Mouse (Mus musculus) heart, adult 2 months (tissue): ENCODE data around the gene Ank3.

ENCODE experiments used
- CTCF ChIP-seq: fragments of 200-600 bp; IDR thresholded peaks from 2 replicates; pipeline ENCODE4 v1.8.1; 2022; ENCODE audit warnings: antibody characterized with exemption, mild to moderate bottlenecking, moderate library complexity
- EP300 ChIP-seq: fragments of 200-500 bp; IDR thresholded peaks from 2 replicates; pipeline ENCODE4 v1.6.1; 2011; ENCODE audit warnings: low read depth, low read length, control low read depth; ENCODE audit not compliant: insufficient read depth
- POLR2A ChIP-seq: fragments of 200-500 bp; IDR thresholded peaks from 2 replicates; pipeline ENCODE4 v1.6.1; 2011; ENCODE audit warnings: mild to moderate bottlenecking, low read depth, low read length, control low read depth; ENCODE audit not compliant: insufficient read depth

- no peak for TF ChIP-seq POLR2A
- no peak for TF ChIP-seq CTCF
- no peak for TF ChIP-seq EP300
These were observed 181.0 kb downstream of the Ank3 start for GRCm38 (mm10) chr10:69579585-69579984.
